Mouse (Mus musculus): ENCODE measurements at regions not wholly inside any gene's neighbourhood (a gene's known extent, or its start where the extent isn't known, plus 50 kb on each side); places are given as distances from the start of the nearest gene placed in this dataset.

DNA sequence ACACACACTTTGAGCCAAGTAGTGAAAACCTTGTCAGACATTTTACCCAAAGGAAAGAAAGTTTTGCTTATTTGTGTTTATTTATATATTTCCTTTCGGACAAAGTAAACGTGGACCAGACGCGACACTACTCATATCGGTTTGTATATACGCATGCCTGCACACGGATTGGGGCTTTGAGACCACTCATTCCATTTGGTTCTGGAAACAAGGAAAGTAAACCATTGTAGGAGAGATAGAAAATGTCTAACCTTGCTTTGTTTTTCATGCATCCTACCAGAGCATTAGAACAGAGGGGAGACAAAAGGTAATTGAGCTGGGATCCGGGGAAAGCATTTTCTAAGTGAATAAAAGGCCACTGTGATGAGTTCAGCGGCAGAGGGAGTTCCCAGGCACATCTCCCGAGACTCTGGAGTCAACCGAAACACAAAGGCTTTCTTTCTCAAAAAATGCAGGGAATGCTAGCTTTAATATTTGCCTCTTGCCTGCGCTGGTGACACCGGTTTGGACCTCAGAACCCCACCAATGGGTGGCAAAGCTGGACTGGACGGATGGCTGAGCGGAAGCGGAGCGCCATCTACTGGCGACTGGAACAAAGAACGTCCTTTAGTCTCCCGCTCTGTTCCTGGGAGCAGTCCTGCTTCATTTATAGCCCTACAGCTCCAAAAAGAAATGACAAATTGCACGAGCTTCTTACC, 179.0 kb upstream of the Prr30 start:
- TF ChIP-seq POLR2A (IDR thresholded peaks at IDR 0.05; ENCODE audit: insufficient read depth, low read length) (no peak), EP300 (IDR thresholded peaks at IDR 0.05; ENCODE audit: insufficient read depth, low read depth, low read length) (no peak)

Data from ES-Bruce4 (cell line).